Mouse (Mus musculus): ENCODE measurements at regions not wholly inside any gene's neighbourhood (a gene's known extent, or its start where the extent isn't known, plus 50 kb on each side); places are given as distances from the start of the nearest gene placed in this dataset.

- H3K27ac ChIP-seq (replicated peaks), result no peak overlapping the region
- no peaks in the 10 kb centered on the region for H3K9me3 ChIP-seq
- H3K36me3 ChIP-seq, result no peaks in the 10 kb centered on the region
- no peak overlapping the region for H3K4me2 ChIP-seq
- no peak overlapping the region for H3K4me3 ChIP-seq
- no peak for ATAC-seq (ENCODE audit: extremely low read depth, insufficient number of reproducible peaks, low FRiP score, low TSS enrichment)
- no peaks in the 10 kb centered on the region for H3K4me1 ChIP-seq
- H3K9ac ChIP-seq, result no peak overlapping the region
- 74% methylated on average over 11 of the region's 11 CpGs for WGBS
- H3K27me3 ChIP-seq (replicated peaks), result no peaks in the 10 kb centered on the region; the same call in 1 of the 2 replicates
Observed at GRCm38 (mm10) chr5:106392213-106392612, 65.8 kb downstream of the Barhl2 start.

- no peaks in the 10 kb centered on the region for H3K4me1 ChIP-seq
- H3K9ac ChIP-seq, result no peak overlapping the region
- ATAC-seq (ENCODE audit: extremely low read depth, insufficient number of reproducible peaks, low FRiP score, low TSS enrichment), result no peak
- WGBS, result 78% methylated on average over 7 of the region's 7 CpGs
- no peaks in the 10 kb centered on the region for H3K36me3 ChIP-seq
- H3K9me3 ChIP-seq, result no peaks in the 10 kb centered on the region
- no peak overlapping the region for H3K27ac ChIP-seq (replicated peaks)
- H3K27me3 ChIP-seq (replicated peaks), result peaks cover 3% of the 10 kb centered on the region; the same call in 1 of the 2 replicates
- H3K4me2 ChIP-seq, result no peak overlapping the region
- H3K4me3 ChIP-seq, result no peak overlapping the region
Observed at GRCm38 (mm10) chr5:106386621-106387020, 71.3 kb downstream of the Barhl2 start.

- Histone ChIP-seq H3K9me3 (no peaks in the 10 kb centered on the region), H3K27ac (replicated peaks) (no peak overlapping the region), H3K4me2 (no peak overlapping the region), H3K36me3 (no peaks in the 10 kb centered on the region), H3K9ac (no peak overlapping the region), H3K27me3 (replicated peaks) (peaks cover 3% of the 10 kb centered on the region; the same call in 1 of the 2 replicates), H3K4me1 (no peaks in the 10 kb centered on the region), H3K4me3 (no peak overlapping the region)
- ATAC-seq (ENCODE audit: extremely low read depth, insufficient number of reproducible peaks, low FRiP score, low TSS enrichment), result no peak
- 56% methylated on average over 8 of the region's 8 CpGs for WGBS
Observed at GRCm38 (mm10) chr5:106385838-106386237, 72.1 kb downstream of the Barhl2 start.

GRCm38 (mm10) chr5:106385219-106385618 lies 72.7 kb downstream of the Barhl2 start:
- no peaks in the 10 kb centered on the region for H3K4me1 ChIP-seq
- H3K4me3 ChIP-seq, result no peak overlapping the region
- ATAC-seq (ENCODE audit: extremely low read depth, insufficient number of reproducible peaks, low FRiP score, low TSS enrichment), result no peak
- H3K9me3 ChIP-seq, result no peaks in the 10 kb centered on the region
- H3K9ac ChIP-seq, result no peak overlapping the region
- no peak overlapping the region for H3K27ac ChIP-seq (replicated peaks)
- no peaks in the 10 kb centered on the region for H3K36me3 ChIP-seq
- 77% methylated on average over 6 of the region's 6 CpGs for WGBS
- no peak overlapping the region for H3K4me2 ChIP-seq
- H3K27me3 ChIP-seq (replicated peaks), result peaks cover 3% of the 10 kb centered on the region; the same call in 1 of the 2 replicates

- no peak for ATAC-seq (ENCODE audit: extremely low read depth, insufficient number of reproducible peaks, low FRiP score, low TSS enrichment)
- no peak overlapping the region for H3K4me3 ChIP-seq
Observed at GRCm38 (mm10) chr5:106384138-106384770, 73.7 kb downstream of the Barhl2 start.

GRCm38 (mm10) chr5:106381919-106382318 lies 76.0 kb downstream of the Barhl2 start:
- 69% methylated on average over 3 of the region's 3 CpGs for WGBS
- no peak overlapping the region for H3K4me3 ChIP-seq
- ATAC-seq (ENCODE audit: extremely low read depth, insufficient number of reproducible peaks, low FRiP score, low TSS enrichment), result no peak
- no peaks in the 10 kb centered on the region for H3K9me3 ChIP-seq
- no peaks in the 10 kb centered on the region for H3K4me1 ChIP-seq
- no peak overlapping the region for H3K4me2 ChIP-seq
- no peak overlapping the region for H3K9ac ChIP-seq
- H3K36me3 ChIP-seq, result no peaks in the 10 kb centered on the region
- 0 out of 2 replicates have a peak, but pooled peaks cover 3% of the 10 kb centered on the region for H3K27me3 ChIP-seq (replicated peaks)
- no peak overlapping the region for H3K27ac ChIP-seq (replicated peaks)

More at GRCm38 (mm10) chr5:106384138-106384770, 73.7 kb downstream of the Barhl2 start:
- Histone ChIP-seq H3K36me3 (no peaks in the 10 kb centered on the region), H3K9ac (no peak overlapping the region), H3K27ac (replicated peaks) (no peak overlapping the region), H3K9me3 (no peaks in the 10 kb centered on the region), H3K27me3 (replicated peaks) (peaks cover 3% of the 10 kb centered on the region; the same call in 1 of the 2 replicates), H3K4me2 (no peak overlapping the region), H3K4me1 (no peaks in the 10 kb centered on the region)
- 56% methylated on average over 6 of the region's 6 CpGs for WGBS

GRCm38 (mm10) chr5:106380631-106381285 lies 77.2 kb downstream of the Barhl2 start:
- Histone ChIP-seq H3K4me1 (no peaks in the 10 kb centered on the region), H3K9ac (no peak overlapping the region), H3K9me3 (no peaks in the 10 kb centered on the region), H3K27ac (replicated peaks) (no peak overlapping the region), H3K36me3 (no peaks in the 10 kb centered on the region), H3K4me2 (no peak overlapping the region), H3K27me3 (replicated peaks) (no peaks in the 10 kb centered on the region), H3K4me3 (no peak overlapping the region)
- WGBS, result 10% methylated on average over 9 of the region's 9 CpGs
- no peak for ATAC-seq (ENCODE audit: extremely low read depth, insufficient number of reproducible peaks, low FRiP score, low TSS enrichment)

GRCm38 (mm10) chr5:106376781-106377525 lies 81.0 kb downstream of the Barhl2 start:
- no peak overlapping the region for H3K9ac ChIP-seq
- no peak overlapping the region for H3K4me2 ChIP-seq
- no peaks in the 10 kb centered on the region for H3K4me1 ChIP-seq
- no peaks in the 10 kb centered on the region for H3K36me3 ChIP-seq
- no peak overlapping the region for H3K27ac ChIP-seq (replicated peaks)
- H3K9me3 ChIP-seq, result 0 out of 2 replicates have a peak, but pooled peaks cover 11% of the 10 kb centered on the region
- H3K4me3 ChIP-seq, result no peak overlapping the region
- ATAC-seq (ENCODE audit: extremely low read depth, insufficient number of reproducible peaks, low FRiP score, low TSS enrichment), result no peak
- no peaks in the 10 kb centered on the region for H3K27me3 ChIP-seq (replicated peaks)
- WGBS, result 85% methylated on average over 25 of the region's 25 CpGs

GRCm38 (mm10) chr5:106367831-106368230 lies 90.1 kb downstream of the Barhl2 start:
- no peaks in the 10 kb centered on the region for H3K36me3 ChIP-seq
- WGBS, result 34% methylated on average over 9 of the region's 9 CpGs
- no peaks in the 10 kb centered on the region for H3K4me1 ChIP-seq
- no peak overlapping the region for H3K27ac ChIP-seq (replicated peaks)
- no peaks in the 10 kb centered on the region for H3K9me3 ChIP-seq
- H3K9ac ChIP-seq, result no peak overlapping the region
- no peaks in the 10 kb centered on the region; the same call in 1 of the 2 replicates for H3K27me3 ChIP-seq (replicated peaks)
- no peak overlapping the region for H3K4me2 ChIP-seq
- no peak for ATAC-seq (ENCODE audit: extremely low read depth, insufficient number of reproducible peaks, low FRiP score, low TSS enrichment)
- no peak overlapping the region for H3K4me3 ChIP-seq

- no peak overlapping the region for H3K4me3 ChIP-seq
- no peaks in the 10 kb centered on the region for H3K9me3 ChIP-seq
- no peak overlapping the region for H3K4me2 ChIP-seq
- no peak overlapping the region for H3K9ac ChIP-seq
- WGBS, result 63% methylated on average over 5 of the region's 5 CpGs
- no peaks in the 10 kb centered on the region; the same call in 1 of the 2 replicates for H3K27me3 ChIP-seq (replicated peaks)
- no peak overlapping the region for H3K27ac ChIP-seq (replicated peaks)
- H3K36me3 ChIP-seq, result no peaks in the 10 kb centered on the region
- H3K4me1 ChIP-seq, result no peaks in the 10 kb centered on the region
- ATAC-seq (ENCODE audit: extremely low read depth, insufficient number of reproducible peaks, low FRiP score, low TSS enrichment), result no peak
Observed at GRCm38 (mm10) chr5:106367312-106367711, 90.7 kb downstream of the Barhl2 start.

GRCm38 (mm10) chr5:106366006-106366405 lies 92.0 kb downstream of the Barhl2 start:
- WGBS, result 65% methylated on average over 7 of the region's 7 CpGs
- no peaks in the 10 kb centered on the region for H3K4me1 ChIP-seq
- H3K4me3 ChIP-seq, result no peak overlapping the region
- no peaks in the 10 kb centered on the region for H3K36me3 ChIP-seq
- H3K4me2 ChIP-seq, result no peak overlapping the region
- H3K27ac ChIP-seq (replicated peaks), result no peak overlapping the region
- no peak overlapping the region for H3K9ac ChIP-seq
- no peaks in the 10 kb centered on the region for H3K9me3 ChIP-seq
- no peaks in the 10 kb centered on the region; the same call in 1 of the 2 replicates for H3K27me3 ChIP-seq (replicated peaks)
- no peak for ATAC-seq (ENCODE audit: extremely low read depth, insufficient number of reproducible peaks, low FRiP score, low TSS enrichment)

All from heart, embryonic 13.5 days (tissue).